Mouse (Mus musculus): Measurements from ENCODE around the gene Rbbp4.

Rbbp4 gene

DNA sequence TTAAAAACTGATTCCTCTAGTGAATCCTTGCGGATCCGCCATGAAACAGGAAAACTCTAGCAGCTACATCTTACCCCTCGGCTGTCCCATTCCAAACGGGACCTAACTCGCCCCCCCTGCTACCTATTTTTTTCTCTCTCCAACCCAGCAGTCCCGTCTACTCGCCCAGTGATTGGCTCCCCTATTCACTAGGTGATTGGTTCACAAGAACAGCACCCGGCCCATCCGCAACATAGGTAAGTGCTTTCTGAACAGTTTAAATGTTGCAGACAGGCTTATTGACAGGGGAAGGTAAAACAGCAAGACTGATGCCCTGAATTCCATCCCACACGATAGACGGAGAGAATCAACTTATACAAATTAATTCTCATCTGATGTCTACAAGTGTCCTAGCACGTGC lies 18.0 kb upstream of the Rbbp4 start:
- in situ Hi-C loops (cut with MseI, MboI): loop anchor here in 1 of 2 experiments (5.0 kb wide), 1 partner anchor 99 kb away; no protein-coding TSS in a partner anchor

DNA sequence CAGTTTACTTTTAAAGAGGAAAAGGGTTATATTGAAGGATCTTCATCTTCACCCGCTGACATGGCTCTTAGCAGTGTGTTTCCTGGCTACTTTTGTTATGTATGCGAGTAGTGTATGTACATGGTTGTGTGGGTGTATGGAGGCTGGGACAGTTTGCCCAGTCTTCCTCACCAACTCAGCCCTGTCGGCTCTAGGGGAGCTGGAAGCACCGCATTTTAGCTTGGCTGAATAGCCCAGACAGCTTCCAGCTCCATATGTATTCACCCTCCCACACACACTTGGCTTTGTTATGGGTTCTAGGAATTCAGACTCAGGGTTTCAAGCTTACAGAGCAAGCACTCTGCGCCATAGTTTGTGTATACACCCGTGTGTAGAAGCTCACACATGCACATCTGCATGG lies 15.9 kb upstream of the Rbbp4 start:
- in situ Hi-C loops (cut with MseI, MboI): loop anchor here in 1 of 2 experiments (5.0 kb wide), 1 partner anchor 101 kb away; no protein-coding TSS in a partner anchor

DNA sequence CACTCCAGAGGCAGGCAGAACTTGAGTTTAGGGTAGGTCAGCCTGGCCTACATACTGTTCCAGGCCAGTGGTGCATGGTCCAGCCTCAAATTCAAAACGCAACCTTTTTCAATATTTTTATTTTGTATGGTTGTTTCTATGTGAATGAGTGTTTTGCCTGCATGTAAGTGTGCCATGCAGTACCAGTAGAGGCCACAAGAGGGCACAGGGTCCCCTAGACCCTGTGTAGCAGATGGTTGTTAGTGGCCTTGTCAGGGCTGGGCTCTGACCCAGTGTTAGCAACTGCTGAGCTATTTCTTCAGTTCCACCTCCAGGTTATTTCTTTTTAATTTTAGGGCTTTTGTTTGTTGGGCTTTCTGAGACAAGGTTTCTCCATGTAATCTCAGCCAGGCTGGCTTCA lies 15.5 kb upstream of the Rbbp4 start:
- in situ Hi-C loops (cut with MseI, MboI): loop anchor here in 1 of 2 experiments (5.0 kb wide), 1 partner anchor 102 kb away; no protein-coding TSS in a partner anchor

- in situ Hi-C loops (cut with MseI, MboI): no loop called here
Observed at GRCm38 (mm10) chr4:129346481-129347154, 11.4 kb upstream of the Rbbp4 start.

DNA sequence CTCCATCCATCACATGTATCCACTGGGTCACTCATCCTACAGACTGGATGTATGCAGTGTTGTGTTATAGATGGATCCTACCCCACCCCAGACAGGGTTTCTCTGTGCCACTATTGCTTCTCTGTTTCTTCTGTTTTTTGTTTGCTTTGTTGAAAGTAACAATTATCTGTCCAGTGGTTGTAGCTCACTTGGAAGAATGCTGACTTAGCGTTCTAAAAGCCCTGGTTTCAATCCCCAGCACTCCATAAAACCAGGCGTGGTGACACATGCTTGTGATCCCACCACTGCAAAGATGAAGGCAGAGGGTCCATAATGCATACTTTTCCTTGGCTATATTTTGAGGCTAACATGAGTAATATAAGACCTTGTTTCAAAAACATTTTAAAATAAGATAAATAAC lies 7.5 kb upstream of the Rbbp4 start:
- in situ Hi-C loops (cut with MseI, MboI): no loop called here

DNA sequence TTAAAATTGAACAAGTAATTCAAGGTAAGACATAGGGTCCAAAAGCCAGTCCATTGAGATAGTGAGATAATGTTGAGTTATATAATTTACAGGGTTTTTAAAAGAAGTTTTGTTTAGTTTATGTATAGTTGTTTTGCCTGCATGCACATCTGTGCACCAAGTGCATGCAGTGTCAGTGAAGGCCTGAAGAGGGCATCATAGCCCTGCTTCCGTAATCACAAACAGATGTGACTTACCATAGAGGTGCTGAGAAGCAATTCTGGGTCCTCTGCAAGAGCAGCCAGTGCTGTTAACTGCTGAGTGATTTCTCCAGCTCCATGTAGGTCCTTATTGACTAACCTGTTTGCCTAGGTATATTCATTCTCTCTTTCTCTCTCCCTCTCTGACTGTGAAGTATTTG lies 6.7 kb upstream of the Rbbp4 start:
- in situ Hi-C loops (cut with MseI, MboI): no loop called here

GRCm38 (mm10) chr4:129339743-129340142 lies 4.6 kb upstream of the Rbbp4 start:
- in situ Hi-C loops (cut with MseI, MboI): no loop called here

DNA sequence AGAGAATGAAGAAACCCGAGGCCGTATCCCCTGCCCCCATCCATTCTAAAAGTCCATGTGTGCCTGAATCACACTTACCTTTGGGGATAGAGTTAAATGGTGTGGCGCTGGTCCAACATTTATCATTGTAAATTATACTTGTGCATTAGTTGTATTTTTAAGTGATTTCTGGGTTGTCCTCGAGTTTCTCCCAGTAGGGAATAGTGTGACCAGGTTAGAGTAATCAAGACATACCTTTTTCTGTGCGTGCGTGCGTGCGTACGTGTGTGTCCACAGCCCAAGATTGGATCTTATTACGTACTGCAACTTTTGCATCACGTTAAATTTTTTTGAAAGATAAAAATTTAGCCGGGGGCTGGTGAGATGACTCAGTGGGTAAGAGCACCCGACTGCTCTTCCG lies 1.1 kb upstream of the Rbbp4 start:
- in situ Hi-C loops (cut with MseI, MboI): no loop called here

GRCm38 (mm10) chr4:129334677-129335215 lies 424 bp downstream of the Rbbp4 start:
- in situ Hi-C loops (cut with MseI, MboI): no loop called here

DNA sequence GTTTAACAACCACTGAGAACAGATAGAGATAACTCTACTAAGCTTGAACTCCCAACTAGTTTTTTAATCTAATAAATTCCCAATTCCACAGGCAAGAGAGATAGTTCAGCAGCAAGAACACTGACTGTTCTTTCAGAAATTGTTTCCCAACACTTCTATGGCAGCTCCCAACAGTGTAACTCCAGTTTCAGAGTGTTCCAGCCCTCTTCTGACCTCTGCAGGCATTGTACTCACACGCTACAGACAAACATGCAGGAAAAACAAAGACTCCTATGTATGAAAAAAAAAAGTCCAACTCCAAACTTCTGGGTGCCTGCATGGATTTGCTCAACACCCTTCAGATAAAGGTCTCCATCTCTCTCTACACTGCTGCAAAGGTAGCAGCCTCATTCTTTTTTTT lies 2.3 kb downstream of the Rbbp4 start:
- in situ Hi-C loops (cut with MseI, MboI): no loop called here

DNA sequence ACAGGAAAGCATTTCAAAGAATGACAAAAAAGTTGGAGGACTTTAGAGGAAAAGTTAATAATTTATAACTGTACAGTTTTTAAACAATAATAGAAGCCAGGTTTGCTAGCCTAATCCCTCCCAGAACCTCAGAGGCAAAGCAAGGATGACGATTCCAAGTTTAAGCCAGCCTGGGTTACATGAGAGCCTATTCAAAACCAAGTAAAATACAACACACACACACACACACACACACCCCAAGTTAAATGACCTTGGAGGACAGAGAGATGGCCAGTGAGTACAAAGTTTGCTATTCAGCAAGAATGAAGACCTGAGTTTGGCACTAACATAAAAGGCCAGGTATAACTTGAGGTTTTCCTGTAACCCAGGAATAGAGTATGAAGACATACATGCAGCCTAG lies 9.0 kb downstream of the Rbbp4 start:
- in situ Hi-C loops (cut with MseI, MboI): no loop called here

DNA sequence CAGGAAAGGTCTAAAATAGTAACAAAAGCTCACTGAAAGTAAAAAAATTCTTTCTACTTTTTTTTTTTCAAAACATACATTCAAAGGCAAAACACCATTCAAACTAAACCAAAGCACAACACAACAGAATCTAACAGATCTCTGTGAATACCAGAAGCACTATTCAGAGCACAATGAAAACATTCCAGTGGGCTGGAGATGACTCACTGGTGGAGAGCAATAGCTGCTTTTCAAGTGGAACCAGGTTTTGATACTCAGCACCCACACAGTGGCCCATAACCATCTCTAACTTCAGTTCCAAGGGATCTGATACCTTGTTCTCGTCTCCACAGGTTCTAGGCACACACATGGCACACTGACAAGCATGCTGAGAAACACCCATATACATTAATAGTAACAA lies 10.4 kb downstream of the Rbbp4 start:
- in situ Hi-C loops (cut with MseI, MboI): no loop called here

- in situ Hi-C loops (cut with MseI, MboI): no loop called here
Observed at GRCm38 (mm10) chr4:129323491-129323890, 11.7 kb downstream of the Rbbp4 start.

DNA sequence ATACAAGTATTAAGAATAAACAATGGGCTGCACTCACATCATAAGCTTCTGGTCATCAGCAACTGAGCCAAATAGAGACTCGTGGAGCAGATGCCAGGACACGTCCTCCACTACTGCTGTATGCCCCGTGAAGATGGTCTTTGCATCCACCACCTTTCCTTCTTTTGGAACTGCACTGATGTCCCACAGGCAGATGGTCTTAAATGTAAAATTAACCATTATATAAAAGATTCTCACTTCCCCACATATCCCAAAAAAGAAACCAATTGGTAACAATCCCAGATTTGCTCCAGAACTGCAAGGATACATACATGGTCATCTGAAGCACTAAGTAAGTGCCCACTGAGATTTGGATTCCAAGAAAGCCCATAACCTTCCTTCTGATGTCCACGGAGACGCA lies 13.1 kb downstream of the Rbbp4 start:
- in situ Hi-C loops (cut with MseI, MboI): no loop called here

DNA sequence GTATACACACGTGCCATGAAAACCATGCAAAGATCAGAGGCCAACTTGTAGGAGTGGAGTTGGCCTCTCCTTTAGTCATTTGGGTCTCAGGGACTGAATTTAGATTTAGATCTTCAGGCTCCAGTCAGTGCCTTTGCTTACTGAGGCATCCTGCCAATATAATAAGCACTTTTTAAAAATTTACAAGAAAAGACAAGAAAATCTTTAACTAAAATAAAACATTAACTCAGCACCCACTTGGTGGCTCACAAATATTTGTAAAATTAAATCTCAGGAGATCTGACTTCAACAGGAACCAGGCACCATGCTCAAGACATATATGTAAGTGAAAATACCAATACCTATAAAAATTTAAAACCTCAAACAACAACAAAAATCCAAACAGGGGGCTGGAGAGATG lies 14.3 kb downstream of the Rbbp4 start:
- in situ Hi-C loops (cut with MseI, MboI): no loop called here

DNA sequence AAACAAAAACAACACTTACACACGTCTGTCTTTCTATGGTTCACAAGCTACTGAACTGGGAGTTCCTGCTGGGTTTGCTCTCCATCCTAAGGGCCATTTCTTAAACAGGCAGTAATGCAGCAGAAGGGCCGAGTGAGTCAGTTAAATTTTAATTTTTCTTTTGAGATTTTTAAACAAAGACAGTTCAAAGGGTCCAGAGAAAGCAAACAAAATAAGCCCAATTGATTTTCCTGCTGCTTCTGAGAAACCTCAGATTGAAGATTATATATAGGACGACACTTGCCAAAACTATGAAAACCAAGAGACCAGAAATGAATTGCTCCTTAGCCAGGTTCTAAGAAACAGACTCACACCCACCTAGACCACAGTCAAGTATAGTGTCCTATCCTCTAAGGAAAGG lies 21.3 kb downstream of the Rbbp4 start:
- in situ Hi-C loops (cut with MseI, MboI): no loop called here

DNA sequence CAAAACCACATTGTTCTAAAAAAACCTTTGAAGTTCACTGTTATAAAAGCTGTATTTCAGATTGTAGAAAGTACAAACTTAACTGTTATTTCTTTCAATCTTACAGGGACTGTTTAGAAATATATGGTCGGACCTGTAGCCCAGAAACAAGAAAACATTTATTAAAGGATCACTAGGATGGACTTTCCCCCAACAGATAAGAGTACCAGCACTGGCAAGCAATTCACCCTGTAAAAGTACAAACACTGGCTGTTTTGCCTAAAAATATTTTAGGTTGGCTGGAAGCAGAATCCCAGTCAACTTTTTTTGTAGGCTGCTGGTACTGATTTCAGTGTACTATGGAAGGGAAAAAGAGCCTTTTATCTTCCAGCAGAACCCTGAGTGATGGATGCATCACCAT lies 27.2 kb downstream of the Rbbp4 start:
- in situ Hi-C loops (cut with MseI, MboI): no loop called here

- in situ Hi-C loops (cut with MseI, MboI): no loop called here
Observed at GRCm38 (mm10) chr4:129304306-129304705, 30.9 kb downstream of the Rbbp4 start.

DNA sequence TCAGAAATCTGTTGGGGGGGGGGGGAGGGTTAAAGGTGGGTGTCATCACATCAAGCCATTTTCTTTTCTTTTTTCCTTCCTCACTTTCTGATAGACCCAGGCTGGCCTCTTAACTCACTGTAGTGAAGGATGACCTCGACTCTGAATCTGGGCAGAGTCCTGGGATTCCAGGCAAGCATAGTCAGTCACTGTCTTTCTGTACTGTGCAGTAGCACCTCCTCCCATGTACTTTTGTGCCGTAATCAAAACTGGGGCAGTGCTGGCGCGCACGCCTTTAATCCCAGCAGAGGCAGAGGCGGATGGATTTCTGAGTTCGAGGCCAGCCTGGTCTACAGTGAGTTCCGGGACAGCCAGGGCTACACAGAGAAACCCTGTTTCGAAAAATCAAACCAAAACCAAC lies 31.4 kb downstream of the Rbbp4 start:
- in situ Hi-C loops (cut with MseI, MboI): no loop called here

DNA sequence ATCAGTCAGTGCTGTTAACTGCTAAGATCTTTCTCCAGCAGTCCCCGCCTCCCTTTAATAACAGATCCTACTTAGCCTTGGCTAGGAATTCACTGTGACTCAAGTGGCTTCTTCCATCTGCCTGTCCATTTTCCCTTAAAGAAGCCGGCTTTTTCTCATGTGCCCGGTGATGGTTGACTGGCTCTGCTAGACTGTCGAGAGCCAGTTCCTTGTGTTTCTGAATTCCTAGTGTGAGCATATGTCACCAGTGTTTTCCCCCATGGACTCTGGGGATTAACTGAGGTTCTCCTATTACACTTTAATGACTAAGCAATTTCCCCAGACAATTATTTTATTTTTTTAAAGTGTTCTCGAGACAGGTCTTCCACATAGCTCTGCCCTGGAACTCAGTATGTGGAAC lies 31.8 kb downstream of the Rbbp4 start:
- in situ Hi-C loops (cut with MseI, MboI): no loop called here

GRCm38 (mm10) chr4:129299121-129299520 lies 36.0 kb downstream of the Rbbp4 start:
- in situ Hi-C loops (cut with MseI, MboI): no loop called here

DNA sequence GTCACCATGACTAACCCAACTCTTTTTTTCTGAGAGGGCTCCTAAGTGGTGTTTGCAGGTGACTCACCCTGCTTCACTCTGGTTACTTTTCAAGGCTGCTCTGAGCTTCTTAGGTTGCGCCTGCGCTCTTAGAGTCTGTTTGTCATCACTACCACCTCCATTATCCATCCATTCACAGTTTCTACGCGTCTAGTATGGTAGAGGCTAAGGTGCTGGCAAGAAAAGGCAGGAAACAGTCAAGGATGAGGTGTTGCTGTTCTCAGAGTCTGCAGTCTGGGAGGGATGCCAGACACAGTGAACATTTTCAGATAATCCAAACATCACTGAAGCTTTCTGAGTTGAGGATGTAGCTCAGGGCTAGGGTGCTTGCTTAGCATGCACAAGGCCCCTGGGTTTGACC lies 37.4 kb downstream of the Rbbp4 start:
- in situ Hi-C loops (cut with MseI, MboI): no loop called here

GRCm38 (mm10) chr4:129296066-129296465 lies 39.1 kb downstream of the Rbbp4 start:
- in situ Hi-C loops (cut with MseI, MboI): no loop called here

DNA sequence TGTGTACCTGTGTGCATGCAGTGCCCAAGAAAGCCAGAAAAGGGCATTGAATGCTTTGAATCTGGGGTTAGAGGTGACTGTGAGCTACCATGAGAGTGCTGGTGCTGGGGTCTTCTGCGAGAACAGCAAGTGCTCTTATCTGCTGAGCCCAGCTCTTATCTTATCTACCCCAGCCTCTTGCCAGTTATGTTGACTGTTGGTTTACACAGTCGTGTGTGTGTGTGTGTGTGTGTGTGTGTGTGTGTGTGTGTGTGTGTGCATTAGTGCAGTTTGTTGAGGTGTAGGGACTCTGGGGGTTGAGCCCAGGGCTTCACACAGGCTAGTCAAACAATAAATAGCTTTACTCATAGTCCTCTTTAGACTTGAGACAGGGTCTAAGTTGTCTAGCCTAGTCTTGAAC lies 40.0 kb downstream of the Rbbp4 start:
- in situ Hi-C loops (cut with MseI, MboI): no loop called here

Data from mouse trophoblast stem cell (cell line).